Comparison of ENCODE assay signal across 25 mouse cellular contexts in the genomic region with DNA sequence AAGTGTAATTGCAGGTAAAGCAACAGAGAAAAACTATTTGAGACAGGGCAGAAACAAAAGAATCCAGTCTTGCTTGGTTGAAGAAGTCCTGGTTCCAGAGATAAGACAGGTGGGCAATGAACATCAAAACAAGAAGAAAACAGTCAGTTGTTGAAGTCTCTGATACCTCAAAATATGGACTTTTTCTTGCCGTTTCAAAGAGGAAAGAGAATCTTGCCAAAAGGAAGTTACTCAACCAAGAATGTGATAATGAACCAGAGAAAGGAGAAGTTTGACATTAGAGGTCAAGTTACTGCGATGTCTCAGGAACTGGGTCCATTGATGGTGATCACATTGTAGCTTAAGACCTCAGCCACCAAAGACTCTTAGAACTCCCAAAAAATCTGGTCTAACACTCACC.
A peak's percentile ranks its signal among the peaks of the same experiment; 100 is the strongest.
DNase-seq lines count a peak whose midpoint lies in the region; ATAC-seq and TF ChIP-seq lines count a peak whose summit lies in the region.
"Had no signal": no experiment of that assay in that cellular context is flagged by ENCODE, and none has a peak within 500 bp of the region (broad histone marks: within the 10 kb centered on the region; RNA-seq: fewer than 3 reads in every experiment).

No protein-coding gene starts in this region.

- no peaks in the 10 kb centered on the region for H3K36me3 ChIP-seq in liver, adult 2 months (ENCODE audit: control insufficient read depth, insufficient read depth, low read length)
- H3K36me3 ChIP-seq in liver, embryonic 11.5 days (ENCODE audit: control insufficient read depth, insufficient read depth, low read length) = no peaks in the 10 kb centered on the region
- peaks cover 0 to 12% of the 10 kb centered on the region in 2 experiments; a peak in 2 of 4 replicates for H3K36me3 ChIP-seq in MEL (ENCODE audit: control insufficient read depth in 1 of 2, insufficient read depth in 2 of 2, low read length in 2 of 2)
- H3K36me3 ChIP-seq: embryonic facial prominence, embryonic 10.5 days; embryonic facial prominence, embryonic 13.5 days; forebrain, embryonic 10.5 days; hindbrain, embryonic 12.5 days; hindbrain, embryonic 15.5 days had no signal

- H3K9ac ChIP-seq in liver, adult 2 months (ENCODE audit: low read depth, low read length) = no peak overlapping the region
- H3K9ac ChIP-seq in liver, embryonic 11.5 days (ENCODE audit: low read depth, low read length) = no peak overlapping the region
- H3K9ac ChIP-seq in MEL (ENCODE audit: control insufficient read depth, low read depth, low read length, poor library complexity, severe bottlenecking) = no peak overlapping the region
- H3K9ac ChIP-seq: embryonic facial prominence, embryonic 13.5 days; forebrain, postnatal 0 days; hindbrain, embryonic 12.5 days; hindbrain, embryonic 15.5 days had no signal

- TF ChIP-seq EP300 in MEL (IDR thresholded peaks at IDR 0.05; ENCODE audit: low read depth in 1 of 2, low read length in 2 of 2) = peak; percentile 65 to 73

- no peaks in the 10 kb centered on the region for H3K79me2 ChIP-seq in liver, adult 2 months (ENCODE audit: control insufficient read depth, insufficient read depth, low read length)
- H3K79me2 ChIP-seq in MEL (ENCODE audit: control insufficient read depth, insufficient read depth, low read length, poor library complexity) = no peaks in the 10 kb centered on the region

- no peaks in the 10 kb centered on the region for H3K27me3 ChIP-seq in liver, adult 2 months (ENCODE audit: control insufficient read depth, insufficient read depth, low read length)
- H3K27me3 ChIP-seq in liver, embryonic 11.5 days (replicated peaks; ENCODE audit: control insufficient read depth, insufficient read depth, low read length) = no peaks in the 10 kb centered on the region
- H3K27me3 ChIP-seq in MEL (ENCODE audit: control insufficient read depth in 1 of 2, insufficient read depth in 2 of 2, low read length in 2 of 2) = no peaks in the 10 kb centered on the region
- H3K27me3 ChIP-seq: embryonic facial prominence, embryonic 13.5 days; hindbrain, embryonic 12.5 days; hindbrain, embryonic 15.5 days had no signal

- no peak overlapping the region for H3K4me2 ChIP-seq in liver, embryonic 11.5 days
- H3K4me2 ChIP-seq: embryonic facial prominence, embryonic 13.5 days; heart, embryonic 11.5 days; hindbrain, embryonic 12.5 days; hindbrain, embryonic 15.5 days had no signal

- no peak overlapping the region for H3K4me3 ChIP-seq in liver, adult 2 months (ENCODE audit: insufficient read depth, low read depth, low read length)
- H3K4me3 ChIP-seq in liver, embryonic 11.5 days (ENCODE audit: low read depth, low read length) = no peak overlapping the region
- no peak overlapping the region for H3K4me3 ChIP-seq in MEL (ENCODE audit: control insufficient read depth in 1 of 2, insufficient read depth in 1 of 2, low read depth in 2 of 2, low read length in 2 of 2)
- H3K4me3 ChIP-seq: embryonic facial prominence, embryonic 10.5 days; embryonic facial prominence, embryonic 13.5 days; forebrain, embryonic 10.5 days; gastrocnemius, adult 2 months; hindbrain, embryonic 12.5 days; hindbrain, embryonic 15.5 days had no signal

- 64% methylated on average over 2 of the region's 2 CpGs for WGBS in liver, adult 2 months
- WGBS in liver, embryonic 11.5 days = 22% methylated on average over 2 of the region's 2 CpGs

- no peak for ATAC-seq in liver, embryonic 11.5 days (replicated peaks; ENCODE audit: low FRiP score)
- ATAC-seq in megakaryocyte, adult 5-6 weeks (ENCODE audit: poor library complexity, severe bottlenecking) = peak; percentile 85
- ATAC-seq: activated CD4-positive, CD25-positive, alpha-beta regulatory T cell, adult 4 months; CD4-positive, CD25-positive, alpha-beta regulatory T cell, adult 4 months; forebrain, embryonic 14.5 days; forebrain, postnatal 0 days had no signal

- TF ChIP-seq POLR2A in liver, adult 2 months (IDR thresholded peaks at IDR 0.05; ENCODE audit: extremely low read depth, insufficient read depth, low read length) = no peak
- TF ChIP-seq POLR2A in MEL (IDR thresholded peaks at IDR 0.05; ENCODE audit: control insufficient read depth in 1 of 2, insufficient read depth in 1 of 2, low read depth in 1 of 2, low read length in 2 of 2, poor library complexity in 1 of 2) = no peak

- H3K27ac ChIP-seq in liver, adult 2 months (replicated peaks; ENCODE audit: insufficient read depth, low read depth, low read length) = no peak overlapping the region
- no peak overlapping the region for H3K27ac ChIP-seq in liver, embryonic 11.5 days (ENCODE audit: low read depth, low read length)
- H3K27ac ChIP-seq in MEL (ENCODE audit: control insufficient read depth, low read depth, low read length) = peak overlapping the region; percentile 28; the same call in 1 of the 2 replicates
- H3K27ac ChIP-seq: embryonic facial prominence, embryonic 10.5 days; embryonic facial prominence, embryonic 13.5 days; forebrain, embryonic 10.5 days; gastrocnemius, adult 2 months; hindbrain, embryonic 12.5 days; hindbrain, embryonic 15.5 days had no signal

- TF ChIP-seq CTCF in liver, adult 2 months (IDR thresholded peaks at IDR 0.05; ENCODE audit: low read depth, low read length) = no peak
- no peak for TF ChIP-seq CTCF in MEL (IDR thresholded peaks at IDR 0.05 in 2 of 3, conservative IDR thresholded peaks at IDR 0.05 in 1 of 3; ENCODE audit: control insufficient read depth in 1 of 3, insufficient read depth in 1 of 3, low read depth in 2 of 3, low read length in 3 of 3, poor library complexity in 1 of 3, severe bottlenecking in 1 of 3)

- H3K4me1 ChIP-seq in liver, adult 2 months (ENCODE audit: control insufficient read depth, insufficient read depth, low read length) = no peaks in the 10 kb centered on the region
- H3K4me1 ChIP-seq in liver, embryonic 11.5 days (replicated peaks; ENCODE audit: control insufficient read depth, insufficient read depth, low read length) = no peaks in the 10 kb centered on the region
- H3K4me1 ChIP-seq in MEL (ENCODE audit: control insufficient read depth in 1 of 2, insufficient read depth in 2 of 2, low read length in 2 of 2) = peaks cover 6% of the 10 kb centered on the region in 2 experiments
- H3K4me1 ChIP-seq: embryonic facial prominence, embryonic 10.5 days; hindbrain, embryonic 12.5 days; hindbrain, embryonic 15.5 days had no signal

- H3K9me3 ChIP-seq in liver, embryonic 11.5 days (ENCODE audit: control insufficient read depth, low read length) = no peaks in the 10 kb centered on the region
- no peaks in the 10 kb centered on the region for H3K9me3 ChIP-seq in MEL (replicated peaks; ENCODE audit: insufficient read depth, low read length)
- H3K9me3 ChIP-seq: embryonic facial prominence, embryonic 10.5 days; embryonic facial prominence, embryonic 13.5 days; forebrain, embryonic 10.5 days; hindbrain, embryonic 12.5 days; hindbrain, embryonic 15.5 days had no signal

- no peak for TF ChIP-seq RAD21 in MEL (IDR thresholded peaks at IDR 0.05; ENCODE audit: low read depth, low read length)

- peak; percentile 19 for DNase-seq in liver, adult 2 months (ENCODE audit: extremely low read depth, low read depth, low spot score)
- no peak for DNase-seq in liver, embryonic 11.5 days (ENCODE audit: low spot score)
- DNase-seq in MEL (ENCODE audit: low read depth, low spot score) = peak; percentile 48
- no peak for DNase-seq in spleen, postnatal 4 days (ENCODE audit: low spot score in 2 of 2)
- DNase-seq in heart, adult 11 months = no peak
- no peak for DNase-seq in adrenal gland, postnatal 10 days
- DNase-seq: adrenal gland, adult 8-10 months; adrenal gland, postnatal 36 days; cerebellum, adult 18-20 months; cerebellum, adult 9-10 months; cerebellum, postnatal 25 days; embryo, embryonic 11 days; forebrain, postnatal 0 days; gastrocnemius, adult 2 months; gastrocnemius, postnatal 25 days had no signal

TF ChIP-seq in MEL, 35 proteins besides CTCF, POLR2A, EP300 and RAD21 (continues in another document):
- TF ChIP-seq HCFC1 (IDR thresholded peaks at IDR 0.05; ENCODE audit: low read depth, low read length) (no peak), ZMIZ1 (IDR thresholded peaks at IDR 0.05; ENCODE audit: low read depth, low read length) (no peak), JUND (IDR thresholded peaks at IDR 0.05; ENCODE audit: low read depth, low read length) (no peak), MXI1 (IDR thresholded peaks at IDR 0.05; ENCODE audit: low read depth, low read length) (no peak), USF1 (IDR thresholded peaks at IDR 0.05; ENCODE audit: low read depth, low read length) (no peak), MYC (IDR thresholded peaks at IDR 0.05; ENCODE audit: low read depth, low read length) (no peak), ZKSCAN1 (IDR thresholded peaks at IDR 0.05; ENCODE audit: low read depth, low read length) (no peak), ETS1 (IDR thresholded peaks at IDR 0.05; ENCODE audit: low read depth, low read length) (peak; percentile 54; the same call in 1 of the 2 replicates), E2F4 (IDR thresholded peaks at IDR 0.05; ENCODE audit: borderline replicate concordance, low read depth, low read length) (no peak), TBP (IDR thresholded peaks at IDR 0.05; ENCODE audit: low read depth, low read length) (no peak), SIN3A (IDR thresholded peaks at IDR 0.05; ENCODE audit: low read length) (no peak), MAZ (IDR thresholded peaks at IDR 0.05; ENCODE audit: low read depth, low read length) (no peak), TCF12 (IDR thresholded peaks at IDR 0.05; ENCODE audit: low read depth, low read length) (peak; percentile 49; the same call in 1 of the 2 replicates), UBTF (IDR thresholded peaks at IDR 0.05; ENCODE audit: borderline replicate concordance, insufficient read depth, low read depth, low read length) (no peak), MEF2A (IDR thresholded peaks at IDR 0.05; ENCODE audit: extremely low read depth, insufficient replicate concordance, low read depth, low read length, poor library complexity, severe bottlenecking) (no peak), MAFK (IDR thresholded peaks at IDR 0.05; ENCODE audit: borderline replicate concordance, low read depth, low read length) (no peak), ZC3H11A (IDR thresholded peaks at IDR 0.05; ENCODE audit: low read depth, low read length) (no peak), ELF1 (IDR thresholded peaks at IDR 0.05; ENCODE audit: low read depth, low read length) (no peak), ZNF384 (IDR thresholded peaks at IDR 0.05; ENCODE audit: low read depth, low read length) (no peak), GATA1 (IDR thresholded peaks at IDR 0.05; ENCODE audit: low read depth, low read length) (peak; percentile 53; the same call in 1 of the 2 replicates), RCOR1 (IDR thresholded peaks at IDR 0.05; ENCODE audit: low read depth, low read length) (peak; percentile 26; the same call in 1 of the 2 replicates), GABPA (IDR thresholded peaks at IDR 0.05; ENCODE audit: low read depth, low read length) (no peak), MAX (IDR thresholded peaks at IDR 0.05; ENCODE audit: low read length) (no peak), KAT2A (conservative IDR thresholded peaks at IDR 0.05; ENCODE audit: low read depth, low read length) (no peak), NELFE (IDR thresholded peaks at IDR 0.05; ENCODE audit: low read depth, low read length) (no peak)

Comparison
In these comparisons a context has a peak if more than half of its experiments do, and no peak if none do; other contexts are left out.
1. DNase-seq: peak in liver, adult 2 months (single experiment) and MEL (single experiment); none in liver, embryonic 11.5 days (single experiment), spleen, postnatal 4 days (0 of 2), heart, adult 11 months (single experiment) and adrenal gland, postnatal 10 days (single experiment).